Mouse (Mus musculus) adrenal gland, postnatal 4 days (tissue): ENCODE results near the gene Dhx35. TPM values are rescaled to one million over a fixed set of nuclear protein-coding genes. Genes with fewer than 3 reads are reported as not detected.

ENCODE experiments used
- DNase-seq, 2 experiments: peaks; one replicate each; pipeline ENCODE4 v3.0.0; 2021 to 2022; ENCODE audit warnings: low spot score in 2 of 2, mixed read lengths in 2 of 2
- long read RNA-seq, 2 experiments: library from polyadenylated mRNA; stranded (forward); transcript quantifications; one replicate each; pipeline ENCODE4 v2.0.0; 2021
- total RNA-seq, 2 experiments: library from RNA; stranded (reverse); gene quantifications; 2 replicates each; pipeline ENCODE4 v1.2.3; 2021

Dhx35 gene
- 10 to 100 TPM; 21.8 to 24.3 TPM for total RNA-seq
- long read RNA-seq, experiment 1, transcript Dhx35-202 (22 exons, 3,284 nt) = major isoform, 6 of 10 reads
- long read RNA-seq, experiment 1, partial matches to known transcripts = 3 of 10 reads
- long read RNA-seq, experiment 1, other reads (novel, unspliced or antisense) = 0 of 10 reads
- long read RNA-seq, experiment 2, transcript Dhx35-202 (22 exons, 3,284 nt) = major isoform, 12 of 21 reads
- long read RNA-seq, experiment 2, partial matches to known transcripts = 5 of 21 reads
- long read RNA-seq, experiment 2, other reads (novel, unspliced or antisense) = 4 of 21 reads

DNA sequence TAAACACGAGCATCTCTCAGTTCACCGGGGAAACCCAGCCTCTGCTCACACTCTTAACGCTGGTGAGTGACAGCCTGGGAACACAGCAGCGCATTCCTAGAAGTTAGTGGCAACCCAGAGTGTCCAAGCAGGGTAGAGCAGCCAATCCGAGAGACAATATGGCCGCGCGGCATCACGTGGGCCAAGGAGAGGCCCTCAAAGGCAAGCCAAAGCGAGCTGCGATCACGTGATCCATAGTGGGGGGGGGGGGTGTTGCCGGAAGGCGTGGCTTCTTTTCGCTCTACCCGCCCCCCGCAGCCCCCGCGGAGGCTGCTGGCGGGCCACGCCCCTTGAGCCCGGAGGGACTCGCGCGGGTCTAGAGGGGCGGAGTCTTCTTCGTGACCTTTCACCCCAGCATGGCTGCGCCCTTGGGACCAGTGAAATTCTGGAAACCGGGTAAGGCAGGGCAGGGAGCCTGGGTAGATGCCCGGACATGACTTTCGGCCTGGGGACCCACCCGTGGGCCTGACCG, at the start of gene Dhx35:
Gene Dhx35 (plus strand): TSS at position 314 of the 511 bp plus-strand sequence.
- DNase-seq = peak; percentile 83 to 87

DNA sequence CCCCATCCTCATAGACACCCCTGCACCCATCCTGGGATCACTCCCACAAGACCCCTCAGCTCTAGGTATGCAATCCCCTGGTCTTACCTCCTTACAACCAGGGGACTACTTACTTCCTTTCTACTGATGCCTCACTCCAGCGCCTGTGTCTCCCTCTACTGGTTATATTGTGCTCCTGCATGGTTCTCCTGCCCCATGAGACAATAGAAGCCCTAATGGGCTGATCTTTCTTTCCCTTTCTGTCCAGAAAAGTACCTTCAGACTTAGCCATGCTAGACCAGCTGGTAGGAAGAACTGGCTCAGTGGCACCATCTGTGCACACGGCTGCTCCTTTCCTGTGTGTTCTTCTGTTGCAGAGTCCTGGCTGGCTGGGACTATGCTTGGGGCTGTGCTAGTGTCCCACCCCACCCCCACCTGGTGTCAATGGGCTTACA, 49.5 kb upstream of the Dhx35 start:
- DNase-seq = no peak

DNA sequence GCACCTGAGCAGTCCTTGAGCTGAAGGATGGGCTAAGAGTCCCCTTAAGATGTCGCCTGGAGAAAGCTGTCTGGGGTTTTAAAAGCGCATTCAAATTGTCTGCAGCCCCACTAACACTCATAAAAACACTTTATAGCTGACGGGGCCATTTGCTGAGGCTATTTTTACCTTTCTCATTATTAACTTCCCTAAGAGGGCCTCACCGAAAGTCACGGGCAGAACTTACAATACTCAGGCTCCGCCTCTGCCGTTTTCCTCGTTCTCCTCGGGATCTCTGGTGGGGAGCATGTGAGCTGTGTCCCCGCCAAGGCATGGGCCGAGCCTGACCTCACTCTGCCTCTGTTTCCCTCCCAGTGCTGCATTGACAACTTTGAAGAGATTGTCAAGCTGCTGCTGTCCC, 48.4 kb upstream of the Dhx35 start:
- DNase-seq = no peak

DNA sequence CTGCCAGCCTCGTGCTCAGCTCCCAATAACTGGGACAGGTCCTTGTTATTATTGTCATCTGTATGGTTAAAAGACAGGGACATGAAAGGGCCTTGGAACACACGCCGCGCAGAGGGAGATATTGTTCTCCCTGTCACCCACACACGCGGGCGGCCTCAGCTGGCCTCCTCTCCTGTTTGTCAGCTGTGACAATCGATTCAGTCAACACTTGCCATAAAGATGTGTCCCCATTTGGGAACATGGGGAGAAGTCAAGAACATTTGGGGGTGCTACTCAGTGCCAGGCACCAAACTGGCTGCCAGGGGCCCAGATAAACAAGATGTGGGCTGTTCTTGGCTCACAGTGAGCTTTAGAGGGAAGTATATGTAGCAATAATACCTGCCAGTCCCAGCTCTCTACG, 45.2 kb upstream of the Dhx35 start:
- no peak for DNase-seq

GRCm38 (mm10) chr2:158760231-158760630, 34.4 kb upstream of the Dhx35 start:
- no peak for DNase-seq

- DNase-seq = no peak
Observed at GRCm38 (mm10) chr2:158762339-158762738, 32.3 kb upstream of the Dhx35 start.

DNA sequence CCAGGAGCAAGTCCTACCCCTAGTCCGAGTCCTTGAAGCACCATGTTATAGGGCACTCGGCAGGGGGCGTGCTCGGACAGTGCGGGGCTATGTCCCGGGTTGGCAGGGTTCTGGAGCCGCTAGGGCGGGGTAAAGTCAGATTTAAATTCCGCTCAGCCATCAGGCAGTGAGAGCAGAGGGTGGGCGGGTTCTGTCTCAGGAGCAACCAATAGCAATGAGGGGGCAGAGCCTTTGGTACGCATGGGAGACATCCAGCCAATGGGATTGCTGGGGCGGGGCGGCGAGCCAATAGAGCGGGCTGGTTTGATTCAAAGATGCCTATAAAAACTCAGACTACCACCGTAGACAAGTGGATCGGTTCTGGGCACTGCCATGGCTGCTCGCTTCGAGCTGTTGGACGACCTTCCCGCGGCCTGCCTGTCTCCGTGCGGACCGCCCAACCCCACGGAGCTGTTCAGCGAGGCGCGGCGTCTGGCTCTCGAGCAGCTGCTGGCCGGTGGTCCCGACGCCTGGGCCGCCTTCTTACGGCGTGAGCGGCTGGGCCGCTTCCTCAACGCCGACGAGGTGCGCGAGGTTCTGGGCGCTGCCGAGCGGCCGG, 26.8 kb upstream of the Dhx35 start, which contains the start of gene Fam83d:
Gene Fam83d (plus strand): TSS at position 352 of the 598 bp plus-strand sequence.
- DNase-seq = peak; percentile 78 to 89

DNA sequence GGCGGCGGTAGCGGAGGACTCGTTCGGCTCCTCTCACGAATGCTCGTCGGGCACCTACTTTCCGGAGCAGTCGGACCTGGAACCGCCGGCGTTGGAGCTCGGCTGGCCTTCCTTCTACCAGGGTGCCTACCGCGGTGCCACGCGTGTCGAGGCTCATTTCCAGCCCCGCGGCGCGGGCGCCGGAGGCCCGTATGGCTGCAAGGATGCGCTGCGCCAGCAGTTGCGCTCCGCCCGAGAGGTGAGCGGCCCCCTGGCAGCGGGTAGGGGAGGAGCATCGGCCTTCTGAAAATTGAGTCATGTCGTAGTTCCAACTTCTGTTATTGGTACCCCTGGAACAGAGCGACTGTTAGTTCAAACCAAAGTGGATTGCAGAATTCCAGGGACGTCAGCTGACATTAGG, 26.3 kb upstream of the Dhx35 start:
- no peak for DNase-seq

- DNase-seq = no peak
Observed at GRCm38 (mm10) chr2:158768771-158769170, 25.8 kb upstream of the Dhx35 start.

DNA sequence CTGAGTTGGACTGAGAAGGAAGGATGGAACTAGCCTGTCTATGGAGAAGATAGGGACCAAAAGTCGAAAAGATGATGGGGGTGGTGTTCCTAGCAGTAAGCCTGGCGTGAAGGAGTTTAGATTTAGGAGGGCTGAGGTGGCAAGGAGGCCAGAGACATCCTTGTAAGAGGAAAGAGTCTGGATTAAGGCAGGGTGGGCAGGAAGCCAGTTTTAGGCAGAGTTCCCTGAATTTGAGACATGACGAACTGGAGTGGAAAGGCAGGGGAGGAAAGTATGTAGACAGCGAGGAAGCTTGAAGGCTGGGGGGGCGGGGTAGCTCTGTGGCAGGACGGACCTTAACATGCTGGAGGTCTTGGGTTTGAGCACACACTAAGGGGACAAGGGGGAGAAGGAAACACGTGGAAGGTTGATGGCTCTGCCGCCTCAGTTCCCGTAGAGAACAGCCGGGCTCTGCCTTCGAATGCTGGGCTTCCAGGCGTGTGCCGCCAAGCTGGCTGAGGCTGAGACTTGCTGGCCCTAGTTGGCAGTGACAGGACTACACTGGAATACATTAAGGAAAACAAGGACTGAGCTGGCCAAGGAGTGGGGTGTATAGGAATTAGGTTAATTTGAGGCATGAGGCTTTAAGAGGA, 24.4 kb upstream of the Dhx35 start:
- DNase-seq = no peak

DNA sequence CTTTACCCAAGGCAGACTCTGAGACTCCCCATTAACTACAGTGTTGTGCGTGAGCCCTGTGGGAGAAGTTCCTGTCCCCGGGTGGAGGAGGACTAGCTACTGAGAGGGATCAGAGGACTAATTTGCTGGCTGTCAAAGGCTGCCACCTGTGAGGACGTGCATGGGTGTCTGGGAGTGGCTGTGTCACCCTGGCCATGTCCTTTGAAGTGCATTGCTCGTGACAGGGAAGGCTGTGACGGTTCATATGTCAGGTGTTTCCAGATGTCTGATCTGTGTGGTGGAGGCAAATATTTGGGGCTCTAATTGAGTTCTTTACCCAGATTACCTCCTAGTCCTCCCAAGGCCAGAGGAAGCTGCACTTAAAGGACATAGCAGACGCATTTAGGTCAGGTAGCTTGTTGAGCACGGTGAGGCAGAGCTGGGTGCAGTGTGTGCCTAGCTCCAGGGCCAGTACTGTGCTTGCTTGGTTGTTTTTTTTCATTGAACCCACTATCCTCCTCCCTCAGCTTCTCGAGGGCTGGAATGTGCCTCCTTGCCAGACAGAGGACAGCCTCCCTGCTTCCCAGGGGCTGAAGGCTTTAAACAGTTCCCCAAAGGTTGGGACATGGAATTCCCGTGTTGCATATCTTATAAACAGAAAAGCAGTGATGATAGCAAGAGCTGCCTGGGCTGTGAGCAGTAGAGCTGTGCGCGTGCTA, 23.4 kb upstream of the Dhx35 start:
- DNase-seq = no peak

DNA sequence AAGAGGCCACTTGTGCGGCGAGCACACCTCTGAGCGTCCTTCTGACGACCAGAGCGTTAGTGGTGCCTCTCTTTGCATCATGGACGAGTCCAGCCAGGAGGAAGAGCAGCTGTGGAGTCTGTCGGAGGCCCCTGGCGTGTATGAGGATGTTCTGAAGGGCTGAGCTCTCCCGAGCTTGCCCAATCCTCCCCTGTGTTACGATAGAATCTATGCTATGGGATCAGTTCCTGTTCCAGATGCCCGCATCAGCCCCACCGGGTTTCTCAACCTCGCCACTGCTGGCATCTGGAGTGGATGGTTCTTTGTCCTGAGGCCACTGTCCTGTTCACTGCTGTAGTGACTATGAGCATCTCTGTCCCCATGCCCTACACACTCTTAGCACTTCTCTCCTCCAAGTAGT, 21.8 kb upstream of the Dhx35 start:
- DNase-seq = no peak

GRCm38 (mm10) chr2:158774886-158775285, 19.7 kb upstream of the Dhx35 start:
- no peak for DNase-seq

- DNase-seq = no peak
Observed at GRCm38 (mm10) chr2:158776716-158777115, 17.9 kb upstream of the Dhx35 start.

DNA sequence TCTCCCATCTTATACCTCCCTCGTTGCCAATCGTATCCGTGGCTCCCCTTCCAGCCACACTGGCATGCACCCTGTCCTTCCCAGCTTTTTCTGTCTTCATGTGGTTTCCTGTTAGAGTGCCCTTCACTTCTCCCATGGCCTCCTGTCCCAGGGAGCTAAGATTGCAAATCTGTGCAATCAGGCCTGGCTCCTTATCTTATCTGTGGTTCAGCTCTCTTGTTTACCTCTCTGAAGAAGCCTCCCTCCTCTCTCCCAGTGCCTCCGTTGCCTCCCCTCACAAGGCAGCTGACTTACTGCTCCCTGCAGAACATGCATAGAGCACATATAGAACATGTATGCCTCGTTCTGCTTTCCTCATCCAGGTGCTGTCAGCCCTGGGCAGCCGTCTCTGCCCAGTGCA, 17.1 kb upstream of the Dhx35 start:
- no peak for DNase-seq

GRCm38 (mm10) chr2:158778349-158778748, 16.3 kb upstream of the Dhx35 start:
- DNase-seq = no peak

DNA sequence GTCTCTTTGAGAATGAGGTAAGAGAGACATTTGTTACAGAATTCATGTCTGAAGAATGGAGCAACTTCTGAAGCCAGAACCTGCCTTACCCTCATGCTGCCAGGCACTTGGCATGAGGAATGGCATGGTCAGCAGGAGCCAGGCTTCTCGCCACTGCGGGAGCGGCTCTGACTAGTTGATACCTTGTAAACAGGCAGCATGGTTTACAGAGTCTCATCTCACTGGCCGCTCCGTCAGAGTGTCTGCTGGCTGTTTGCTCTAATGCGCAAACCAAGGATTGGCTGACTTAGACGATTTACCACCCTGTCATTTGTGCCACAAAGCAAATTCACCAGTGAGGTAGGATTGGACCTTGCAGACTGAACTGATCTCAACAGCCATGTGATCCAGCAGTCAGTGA, 13.5 kb upstream of the Dhx35 start:
- DNase-seq = no peak

DNA sequence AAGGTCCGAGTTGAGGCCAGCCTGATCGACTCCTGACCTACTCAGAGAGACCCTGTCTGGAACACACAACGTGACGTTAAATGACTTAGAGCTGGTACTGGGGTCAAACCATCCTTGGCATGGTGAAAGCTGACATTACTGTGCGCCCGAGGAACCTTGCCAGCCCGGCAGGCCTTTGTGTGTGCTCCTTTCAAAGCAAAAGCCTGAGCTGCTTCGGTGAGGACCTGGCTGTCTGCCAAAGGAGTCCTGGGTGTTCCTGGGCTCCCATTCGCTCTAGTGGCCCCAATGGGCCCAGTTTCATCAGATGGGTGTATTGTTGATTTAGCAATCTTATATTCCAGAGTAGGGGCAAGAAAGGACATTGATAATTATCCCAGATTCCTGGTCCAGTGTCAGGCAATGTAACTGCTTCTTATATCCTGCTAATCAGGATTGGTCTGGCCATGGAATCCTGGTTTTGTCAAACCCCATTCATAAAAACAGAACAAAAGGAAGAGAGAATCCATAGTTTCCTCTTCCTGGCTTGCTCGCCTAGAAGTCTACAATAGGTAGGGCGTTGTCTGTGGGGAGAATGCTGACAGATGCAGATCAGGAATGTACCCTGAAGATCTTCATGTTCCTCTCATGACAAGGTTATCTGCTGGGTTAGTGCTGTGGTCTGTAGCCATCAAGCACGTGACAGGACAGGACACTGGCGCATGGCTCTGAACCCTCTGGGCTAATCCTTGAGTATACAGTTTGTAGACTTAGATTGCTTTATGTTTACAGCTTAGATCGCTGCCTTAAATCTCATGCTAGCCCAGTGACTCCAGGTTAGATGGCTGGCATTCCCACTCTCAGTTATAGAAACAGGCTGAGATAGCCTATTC, 7.4 kb upstream of the Dhx35 start:
- no peak for DNase-seq

- no peak for DNase-seq
Observed at GRCm38 (mm10) chr2:158795043-158795442, 436 bp downstream of the Dhx35 start.

DNA sequence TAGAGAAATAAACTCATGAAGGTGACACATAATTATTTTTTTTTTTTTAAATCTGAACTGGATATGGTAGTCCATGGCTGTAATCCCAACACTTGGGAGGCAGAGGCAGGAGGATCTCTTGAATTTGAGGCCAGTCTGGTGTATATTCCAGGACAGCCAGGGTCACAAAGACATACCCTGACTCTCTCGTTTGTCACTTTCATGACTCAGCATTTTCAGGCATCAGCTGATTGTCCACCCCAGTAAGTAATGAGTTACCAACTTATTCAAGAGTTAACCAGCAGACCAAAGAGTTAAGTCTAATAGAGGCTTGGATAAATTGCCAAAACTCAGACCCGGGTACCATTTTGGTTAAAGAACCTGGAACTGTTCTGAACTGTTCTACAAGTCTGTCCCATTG, 1.3 kb downstream of the Dhx35 start:
- DNase-seq = no peak

DNA sequence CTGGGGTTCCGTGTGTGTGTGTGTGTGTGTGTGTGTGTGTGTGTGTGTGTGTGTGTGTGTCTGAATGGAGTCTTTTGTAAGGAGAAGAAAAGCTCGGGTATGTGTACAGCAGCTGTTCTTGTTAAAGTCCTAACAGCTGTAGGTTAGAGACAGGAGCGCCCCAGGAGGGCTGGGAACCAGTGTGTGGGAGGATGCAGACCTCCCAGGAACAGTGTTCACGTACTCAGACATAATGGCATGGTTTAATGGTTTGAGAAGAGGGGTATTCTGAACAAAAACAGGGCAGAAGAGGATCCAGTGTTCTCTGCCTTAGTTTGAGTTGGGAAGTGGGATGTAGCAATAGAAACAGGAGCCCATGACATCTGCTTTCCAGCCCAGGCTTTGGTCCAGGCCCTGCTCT, 4.7 kb downstream of the Dhx35 start:
- no peak for DNase-seq
